Mouse (Mus musculus): ENCODE measurements around the gene Vsig1.
A peak's percentile ranks its signal among the peaks of the same experiment; 100 is the strongest.

The Vsig1 gene

DNA sequence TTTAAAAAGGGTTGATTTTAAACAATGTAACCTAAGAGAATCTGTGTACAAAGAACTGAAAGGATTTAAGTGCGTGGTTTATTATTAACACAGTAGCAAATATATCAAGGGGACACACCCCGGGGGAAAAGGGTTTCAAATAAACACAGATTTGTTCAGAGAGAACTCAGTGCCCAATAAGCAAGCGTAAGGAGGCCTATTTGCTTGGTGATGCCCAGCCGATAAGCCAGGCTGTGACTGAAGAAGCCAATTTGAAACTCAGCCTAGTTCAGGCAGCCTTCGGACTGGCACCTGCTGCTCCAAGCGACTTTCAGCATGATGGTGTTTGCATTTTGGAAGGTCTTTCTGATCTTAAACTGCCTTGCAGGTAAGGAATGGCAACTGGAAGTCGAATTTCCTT, at the start of gene Vsig1:
Vsig1 (plus strand) TSS at position 249 of the 400 bp plus-strand sequence.
- no peak for DNase-seq

DNA sequence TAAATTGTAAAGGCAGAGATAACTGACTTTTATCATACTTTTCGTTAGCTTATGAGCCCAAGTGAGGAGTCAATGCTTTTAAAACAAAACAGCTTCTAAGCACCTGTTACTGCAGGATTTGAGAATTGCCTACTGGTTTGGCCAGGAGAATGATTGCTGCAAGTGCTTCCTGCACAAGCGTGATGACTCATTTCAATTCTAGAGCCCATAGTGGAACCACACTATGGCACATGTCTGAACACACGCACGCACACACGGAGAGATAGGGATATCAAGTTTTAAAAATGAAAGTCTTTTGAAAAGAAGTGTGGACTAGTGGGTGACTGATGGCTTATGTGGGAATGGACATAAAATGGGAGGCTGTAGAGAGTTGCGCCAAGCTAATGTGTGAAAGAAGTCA, 44.6 kb upstream of the Vsig1 start:
- DNase-seq, result no peak

DNA sequence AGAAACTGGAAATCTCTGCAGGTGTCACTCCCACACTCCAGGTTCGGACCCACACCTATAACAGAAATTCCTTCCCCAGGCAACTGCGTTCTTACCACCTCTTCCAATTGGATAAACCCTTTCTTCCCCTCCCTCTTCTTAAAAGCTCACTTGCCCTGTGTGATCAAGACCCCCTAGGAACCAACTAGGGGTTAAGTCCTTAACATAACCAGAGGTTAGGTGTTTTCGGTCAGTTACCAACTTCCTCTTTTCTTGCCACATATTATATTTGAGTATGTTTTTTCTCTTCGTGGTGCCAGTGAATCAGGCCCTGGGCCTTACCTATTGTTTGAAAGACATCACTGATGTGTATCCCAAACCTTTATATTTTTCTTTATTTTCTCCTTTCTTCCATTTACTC, 44.0 kb upstream of the Vsig1 start:
- DNase-seq, result no peak

DNA sequence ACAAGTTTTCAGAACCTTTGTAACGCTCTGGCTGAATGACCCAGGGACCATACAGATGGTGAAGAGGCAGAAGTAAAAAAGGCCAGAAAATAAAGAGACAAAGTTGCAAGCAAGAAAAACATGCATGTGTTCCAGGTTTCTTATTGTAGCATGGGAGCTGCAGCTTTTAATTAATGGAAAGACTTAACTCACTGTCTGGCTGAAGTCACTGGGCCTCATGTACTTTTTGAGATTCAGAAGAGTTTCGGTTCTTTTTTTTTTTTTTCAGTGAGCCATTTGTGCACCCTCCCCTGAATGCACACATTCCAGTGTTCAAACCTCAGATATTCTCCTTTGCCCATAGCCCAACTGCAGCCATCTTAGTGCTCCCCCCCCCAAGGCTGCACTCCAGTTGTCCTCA, 20.2 kb upstream of the Vsig1 start:
- no peak for DNase-seq

DNA sequence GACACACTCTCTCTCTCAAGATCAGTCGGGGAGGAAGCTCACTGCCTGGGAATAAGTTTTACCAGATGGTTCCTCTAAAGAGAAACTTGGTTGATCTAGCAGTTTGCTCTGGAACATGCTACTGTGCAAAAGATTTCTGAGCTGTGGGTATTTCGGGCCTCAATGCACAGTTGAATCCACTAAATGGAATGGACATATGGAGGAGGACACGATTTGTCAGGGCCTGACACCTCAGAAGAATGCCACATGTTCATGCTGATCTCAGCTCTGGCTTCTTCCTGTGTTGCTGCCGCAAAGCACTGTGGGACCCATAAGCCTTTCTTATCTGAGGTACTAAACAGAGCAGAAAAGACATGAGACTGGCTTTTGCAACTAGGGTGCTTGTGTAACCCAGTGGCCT, 15.6 kb upstream of the Vsig1 start:
- DNase-seq, result no peak

DNA sequence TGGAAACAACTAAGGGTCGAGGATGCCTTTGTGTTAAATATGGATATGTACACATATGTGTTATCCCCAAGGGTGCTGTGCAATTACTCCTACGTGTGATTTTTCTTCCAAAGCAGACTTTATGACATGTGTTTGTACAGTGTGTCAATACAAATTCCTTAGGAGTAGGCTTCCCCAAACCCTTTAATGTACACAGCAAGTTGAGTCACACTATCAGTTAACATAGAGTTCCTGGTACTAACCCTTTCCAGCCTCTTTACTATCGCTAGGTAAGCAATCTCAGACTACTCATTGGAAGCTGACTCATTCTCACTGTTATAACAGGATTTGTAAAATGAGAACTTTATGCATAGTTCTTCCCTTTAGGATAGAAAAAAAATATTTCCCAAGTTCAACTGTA, 3.9 kb upstream of the Vsig1 start:
- no peak for DNase-seq

DNA sequence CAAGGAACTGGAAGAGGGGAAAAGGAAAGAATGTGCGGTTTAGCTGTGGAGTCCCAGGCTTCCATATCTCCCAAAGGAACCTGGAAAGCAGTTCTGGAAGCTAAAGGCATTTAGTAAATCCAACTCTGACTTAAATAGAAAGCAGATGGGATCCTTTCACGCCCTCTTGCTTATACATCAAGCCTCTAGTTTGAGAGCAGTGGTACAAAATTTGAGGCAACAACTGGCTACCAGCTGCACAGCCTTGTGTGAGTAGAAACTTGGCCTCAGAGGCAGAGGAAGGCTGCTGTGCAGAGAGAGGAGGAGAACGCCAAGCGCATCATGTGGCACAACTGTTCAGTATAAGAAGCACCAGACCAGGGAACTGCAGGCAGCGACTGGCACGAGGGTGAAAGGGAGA, 13.9 kb downstream of the Vsig1 start:
- DNase-seq, result no peak

DNA sequence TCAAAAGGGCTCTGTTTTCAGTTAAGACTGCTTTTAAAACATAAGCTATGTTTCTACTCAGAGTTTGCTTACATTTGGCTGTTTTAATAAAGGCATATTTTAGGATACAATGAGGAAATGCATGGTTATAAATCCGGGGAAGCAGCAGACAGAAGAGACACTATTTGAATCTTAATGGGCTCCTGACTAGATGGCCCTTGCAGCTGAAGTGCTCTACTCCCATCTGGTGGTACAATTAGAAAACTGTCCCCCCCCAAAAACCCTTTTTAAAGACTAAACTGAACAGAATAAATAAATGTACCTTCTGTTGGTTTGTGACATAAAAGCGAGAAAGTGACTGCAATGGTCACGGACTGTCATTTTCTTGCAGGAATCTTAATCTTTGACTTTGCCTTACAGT, 24.7 kb downstream of the Vsig1 start:
- DNase-seq, result no peak

DNA sequence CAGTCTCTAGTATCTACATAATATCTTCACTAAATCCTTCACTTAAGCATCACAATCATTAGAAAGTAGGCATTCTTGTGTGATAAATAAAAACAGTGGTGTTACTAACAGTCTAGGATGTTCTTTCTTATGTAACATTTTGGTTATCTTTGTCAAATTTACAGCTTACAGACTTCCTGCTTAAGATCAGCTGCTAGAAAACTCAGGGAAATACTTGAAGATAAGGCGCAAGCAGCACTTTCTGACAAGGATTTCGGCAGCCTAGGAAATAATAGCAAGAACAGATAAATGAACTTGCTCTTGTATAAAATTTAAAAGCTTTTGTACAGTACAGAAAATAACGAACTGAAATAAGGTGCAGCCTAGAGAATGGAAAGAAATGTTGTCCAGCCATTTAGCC, 25.9 kb downstream of the Vsig1 start:
- no peak for DNase-seq

DNA sequence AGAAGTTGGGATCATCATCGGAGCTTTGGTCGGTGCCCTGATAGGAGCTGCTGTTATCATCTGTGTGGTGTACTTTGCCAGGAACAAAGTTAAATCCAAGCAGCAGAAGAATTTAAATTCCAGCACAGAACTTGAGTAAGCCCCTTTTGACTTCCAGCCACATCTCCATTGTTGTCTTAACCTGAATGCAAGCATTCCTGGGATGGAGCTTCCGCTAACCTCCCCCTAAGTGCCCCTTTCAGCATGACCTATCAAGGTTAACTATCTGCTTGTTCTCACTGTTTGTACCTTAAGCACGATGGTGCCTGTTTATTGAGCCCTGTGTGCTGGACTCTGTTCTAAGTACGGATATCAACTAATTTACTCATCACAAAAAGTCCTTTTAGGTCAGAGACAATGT, 28.9 kb downstream of the Vsig1 start:
- DNase-seq, result no peak

DNA sequence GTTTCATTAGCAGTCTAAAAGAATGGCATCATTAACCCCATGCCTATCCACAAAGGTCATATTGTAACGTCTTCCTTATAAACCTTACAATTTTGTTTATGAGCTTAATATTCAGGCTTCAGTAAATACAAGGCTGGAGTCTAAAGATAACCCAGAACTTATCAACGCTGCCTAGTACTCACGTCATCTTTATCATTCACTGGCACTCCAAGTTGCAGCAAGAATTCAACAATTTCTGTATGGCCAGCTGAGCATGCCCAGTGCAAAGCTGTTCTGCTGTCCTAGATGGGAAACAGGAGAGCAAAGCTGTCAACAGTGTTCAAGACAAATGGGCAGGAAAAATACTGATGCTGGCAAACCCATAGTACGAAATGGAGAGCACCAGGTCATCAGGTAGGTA, 46.2 kb downstream of the Vsig1 start:
- DNase-seq, result no peak

DNA sequence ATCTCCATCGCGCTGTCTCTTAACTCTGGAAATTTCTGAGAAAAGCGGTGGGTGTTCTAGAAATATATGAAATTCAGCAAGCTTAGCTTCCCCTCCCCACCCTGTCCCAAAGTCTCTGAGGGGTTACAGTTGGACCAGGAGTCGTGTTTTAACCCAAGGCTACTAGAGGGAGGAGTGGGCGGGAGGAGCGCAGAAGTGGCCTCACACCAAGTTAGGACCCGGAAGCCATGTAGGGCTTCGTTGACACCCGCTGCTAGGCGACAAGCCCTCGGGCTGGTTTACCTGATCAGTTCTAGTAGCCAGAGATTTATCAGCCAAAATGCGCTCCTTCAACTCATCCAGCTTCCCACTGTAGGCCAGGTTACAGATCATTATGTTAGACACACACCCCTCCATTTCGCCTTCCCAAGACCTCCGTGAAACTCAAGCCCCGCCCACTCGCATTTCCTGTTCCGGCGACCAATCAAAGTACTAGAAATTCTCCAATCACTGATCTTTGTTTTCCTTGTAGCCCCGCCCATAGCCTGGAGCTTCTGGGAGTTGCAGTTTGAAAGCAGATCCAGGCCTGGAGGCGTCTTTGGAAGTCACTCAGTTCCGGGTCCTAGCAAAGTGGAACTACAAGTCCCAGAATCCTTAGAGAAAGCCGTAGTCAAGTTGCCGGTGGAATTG, 49.0 kb downstream of the Vsig1 start, which contains the start of the genes Psmd10 and Atg4a:
Psmd10 (minus strand) TSS at position 457 of the 669 bp plus-strand sequence.
Atg4a (plus strand) TSS at position 636 of the 669 bp plus-strand sequence.
- peak; percentile 74 to 81 for DNase-seq

DNA sequence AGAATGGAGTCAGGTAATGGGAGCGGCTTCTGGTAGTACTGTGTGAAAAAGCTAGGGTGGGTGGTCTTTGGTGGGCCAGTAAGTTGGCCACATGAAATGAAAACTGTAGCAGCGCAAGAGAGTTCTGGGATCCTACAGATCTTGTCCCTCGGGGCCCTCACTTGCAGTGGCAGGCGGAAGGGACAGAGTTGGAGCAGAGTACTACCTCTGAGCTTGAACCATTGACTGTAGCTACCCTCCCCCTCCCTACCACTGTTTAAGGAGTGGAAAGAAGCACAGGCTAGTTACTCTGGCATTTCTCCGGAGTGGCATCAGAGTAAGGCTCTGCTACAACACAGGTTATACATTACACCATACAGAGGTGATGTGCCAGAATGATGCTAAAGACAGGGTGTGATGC, 49.6 kb downstream of the Vsig1 start:
- DNase-seq, result no peak

DNA sequence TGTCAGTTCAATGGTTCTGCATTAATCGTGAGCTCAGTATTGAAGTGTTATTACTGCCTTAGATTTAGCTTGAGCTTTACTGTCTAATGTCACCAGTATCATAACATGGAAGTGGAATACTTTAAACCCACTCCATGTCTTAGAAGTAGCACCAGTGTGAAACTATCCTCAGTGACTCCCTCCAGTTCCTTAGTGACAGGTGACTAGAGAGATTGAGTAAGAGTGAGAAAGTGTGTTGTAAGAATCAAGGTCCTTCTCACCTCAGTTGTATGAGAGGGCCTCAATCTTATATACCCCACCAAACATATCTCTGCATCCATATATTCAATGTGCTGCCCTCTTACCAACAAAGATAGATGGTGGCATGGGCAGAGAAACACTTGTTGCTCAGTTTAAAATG, 71.5 kb downstream of the Vsig1 start:
- DNase-seq, result no peak

DNA sequence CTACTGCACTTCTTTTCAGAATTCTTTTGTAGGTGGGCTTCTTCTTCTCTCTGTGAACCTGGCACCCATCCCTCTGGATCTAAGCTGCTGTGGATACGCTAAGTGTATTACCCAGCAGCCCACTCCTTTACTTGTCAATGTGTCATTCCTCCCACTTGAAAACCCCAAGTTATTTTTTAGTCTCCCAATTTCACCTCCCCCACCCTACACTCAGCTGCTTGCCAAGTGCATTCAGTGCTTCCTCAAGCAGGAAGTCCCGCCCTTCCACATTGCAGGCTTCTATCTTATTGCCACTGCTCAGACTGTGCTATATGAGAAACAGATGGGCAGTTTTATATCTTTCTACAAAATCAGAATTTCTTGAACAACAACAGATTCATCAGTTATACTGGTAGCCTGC, 72.1 kb downstream of the Vsig1 start:
- no peak for DNase-seq

DNA sequence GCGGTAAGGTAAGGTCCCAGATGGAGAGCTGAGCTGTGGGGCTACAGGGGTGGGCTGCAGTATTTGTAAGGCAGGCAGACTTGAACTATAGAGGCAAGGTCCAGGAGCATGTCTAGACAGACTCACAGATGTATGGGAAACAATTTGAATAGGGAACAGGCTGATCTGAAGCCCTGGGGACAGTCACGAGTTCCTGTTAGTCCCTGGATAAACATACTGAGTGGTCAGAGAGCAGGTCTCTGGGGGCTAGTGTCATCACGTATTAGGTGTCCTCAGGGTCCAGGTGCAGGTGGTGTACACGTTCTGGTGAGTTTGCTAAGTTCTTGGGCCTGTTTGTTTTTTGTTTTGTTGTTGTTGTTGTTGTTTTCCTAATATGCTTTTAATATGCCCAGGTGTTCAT, 72.8 kb downstream of the Vsig1 start:
- DNase-seq, result no peak

DNA sequence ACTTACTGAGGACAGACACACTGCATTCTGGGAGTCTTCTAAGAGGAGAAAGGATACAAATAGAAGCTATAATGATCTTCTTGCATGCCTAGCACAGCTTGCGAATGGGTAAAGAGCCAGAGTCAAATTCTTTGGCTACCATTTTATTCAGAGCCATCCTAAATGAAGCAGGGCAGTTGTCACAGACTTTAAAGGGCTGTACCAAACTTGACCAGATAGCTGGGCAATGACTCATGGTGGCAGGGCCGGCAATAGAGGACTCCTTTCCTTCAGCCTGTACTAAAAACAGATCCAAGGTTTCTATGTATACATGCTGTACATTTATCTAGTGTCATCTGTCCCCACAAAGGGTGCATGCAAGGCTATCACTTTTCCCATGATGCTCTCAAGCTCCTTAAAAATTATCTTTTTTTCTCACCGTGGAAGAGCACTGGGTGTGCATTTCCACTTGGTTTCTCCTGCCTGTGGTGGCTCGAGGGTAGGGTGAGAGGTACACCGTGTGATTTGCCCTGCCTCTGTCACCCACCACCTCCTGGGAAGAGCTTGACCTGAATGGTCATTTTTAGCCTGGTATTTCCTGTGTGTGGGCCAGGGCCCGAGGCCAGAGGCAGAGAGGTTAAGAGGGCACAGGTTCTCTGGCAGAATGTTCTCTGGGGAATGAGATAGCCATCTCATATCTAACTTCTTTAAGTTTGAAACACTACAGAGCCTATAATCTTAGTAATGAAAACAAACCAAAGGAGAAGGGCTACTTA, 76.0 kb downstream of the Vsig1 start:
- DNase-seq, result no peak

DNA sequence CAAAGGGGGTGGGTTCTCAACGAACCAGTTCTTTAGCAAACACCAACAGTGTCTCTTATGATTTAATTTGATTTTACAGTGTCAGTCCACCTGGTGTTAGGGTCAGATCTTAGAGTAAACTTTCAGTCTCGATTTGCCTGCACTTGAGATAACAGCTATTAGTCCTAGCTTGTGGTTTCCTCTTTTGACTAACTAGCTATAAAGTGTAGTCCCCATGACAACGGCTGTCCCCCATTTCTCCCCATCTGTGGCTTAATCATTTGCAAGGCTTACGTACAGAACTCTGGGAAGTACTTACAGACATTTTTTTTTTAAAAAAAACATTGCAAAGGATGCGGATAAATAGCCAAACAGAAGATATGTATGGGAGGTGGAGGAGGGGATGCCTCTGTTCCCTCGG, 77.4 kb downstream of the Vsig1 start:
- DNase-seq, result no peak

DNA sequence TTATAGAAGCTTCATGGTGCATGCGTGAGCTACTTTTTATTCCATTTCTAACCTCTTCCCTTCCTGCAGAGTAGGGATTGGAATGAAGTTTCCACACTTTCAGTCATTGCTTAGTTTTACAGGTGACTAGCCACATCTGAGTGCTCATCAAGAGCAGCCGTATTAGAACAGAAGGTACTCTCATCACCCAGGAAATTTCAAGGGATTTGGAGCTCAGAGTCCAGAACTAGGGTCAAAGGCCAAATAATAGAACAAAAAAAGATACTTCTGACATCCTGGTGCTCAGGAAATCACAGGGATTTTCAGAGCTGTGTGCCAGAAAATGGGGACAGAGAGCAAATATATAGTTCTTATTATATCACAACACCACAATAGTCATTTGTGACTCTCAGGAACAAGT, 77.8 kb downstream of the Vsig1 start:
- DNase-seq, result no peak
